Mouse (Mus musculus) liver, embryonic 16.5 days (tissue): ENCODE results near the gene Atf3. TPM values are rescaled to one million over a fixed set of nuclear protein-coding genes. Genes with fewer than 3 reads are reported as not detected.

Experiments used
- ATAC-seq: fragments of 200-750 bp; cut with Nextera tagmentation; 2 replicates; pipeline ENCODE4 v1.8.0; 2017; ENCODE audit warnings: low read depth, mild to moderate bottlenecking, moderate number of reproducible peaks, moderate library complexity
- H3K27ac ChIP-seq: fragments of 300-500 bp; sonication (generic); 2 replicates; pipeline ENCODE4 v1.5.1; 2014; ENCODE audit warnings: mild to moderate bottlenecking, low read length
- H3K27me3 ChIP-seq: fragments of 300-500 bp; sonication (generic); 2 replicates; pipeline ENCODE4 v1.6.1; 2014; ENCODE audit warnings: low read depth, low read length, mixed read lengths; ENCODE audit not compliant: control insufficient read depth, insufficient read depth
- H3K36me3 ChIP-seq: fragments of 300-500 bp; sonication (generic); 2 replicates; pipeline ENCODE4 v1.6.1; 2014; ENCODE audit warnings: mild to moderate bottlenecking; ENCODE audit not compliant: control insufficient read depth, insufficient read depth
- H3K4me1 ChIP-seq: fragments of 300-500 bp; sonication (generic); 2 replicates; pipeline ENCODE4 v1.6.1; 2014; ENCODE audit warnings: low read depth, low read length, mixed read lengths; ENCODE audit not compliant: control insufficient read depth
- H3K4me2 ChIP-seq: fragments of 300-500 bp; sonication (generic); 2 replicates; pipeline ENCODE4 v1.6.1; 2014; ENCODE audit warnings: low read depth, low read length, mixed read lengths
- H3K4me3 ChIP-seq: fragments of 300-500 bp; sonication (generic); 2 replicates; pipeline ENCODE4 v1.5.1; 2014; ENCODE audit warnings: low read depth, mild to moderate bottlenecking, low read length
- H3K9ac ChIP-seq: fragments of 300-500 bp; sonication (generic); 2 replicates; pipeline ENCODE4 v1.6.1; 2014; ENCODE audit warnings: low read depth, low read length
- H3K9me3 ChIP-seq: fragments of 300-500 bp; sonication (generic); replicated peaks from 2 replicates; pipeline ENCODE4 v1.6.1; 2016; ENCODE audit warnings: low read length; ENCODE audit not compliant: control insufficient read depth
- WGBS: fragments of 180-500 bp; shearing (Covaris S2); extraction: QIAGEN DNeasy Blood & Tissue Kit; methylation state at CpG from one replicate; pipeline ENCODE4 v1.1.7; 2014; ENCODE audit not compliant: insufficient replicate concordance; 5-methylcytosine and 5-hydroxymethylcytosine counted together
- polyA plus RNA-seq: library from polyadenylated mRNA; unstranded; fragments of >200 nt; fragmentation: Nextera tagmentation; extraction: Ambion mirVana; gene quantifications from 2 replicates; pipeline ENCODE4 v1.2.1, GENCODE M21; 2015

The Atf3 gene
- 1.5 and 1.9 TPM in 2 replicates for polyA plus RNA-seq

DNA sequence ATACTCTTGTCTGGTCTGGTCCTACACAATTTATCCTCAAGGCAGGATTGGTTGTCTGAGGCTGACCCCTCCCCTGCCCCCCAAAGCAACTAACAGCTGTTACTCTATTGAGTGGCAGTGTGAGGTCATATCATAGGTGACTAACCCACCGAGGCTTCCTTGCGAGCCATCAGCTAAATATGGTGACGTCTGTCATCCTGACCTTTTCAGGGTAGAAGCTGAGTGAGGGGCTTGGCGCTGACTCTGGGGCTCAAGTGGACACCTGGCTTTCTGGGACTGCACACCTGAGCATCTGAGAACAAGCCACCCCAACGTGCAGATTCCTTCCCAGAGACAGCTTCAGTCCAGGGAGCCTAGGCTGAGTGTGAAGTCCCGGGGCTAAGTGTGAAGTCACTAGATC lies at the start of gene Atf3:
Atf3 (minus strand) TSS at position 101 of the 400 bp plus-strand sequence.
- ATAC-seq: no peak
- Histone ChIP-seq H3K4me3 (no peak within 1 kb of the TSS), H3K9me3 (no peaks in the 10 kb centered on the region), H3K4me2 (no peak within 1 kb of the TSS), H3K27ac (no peak within 1 kb of the TSS), H3K36me3 (no peaks in the 10 kb centered on the region), H3K27me3 (peaks cover 23% of the 10 kb centered on the region), H3K4me1 (no peaks in the 10 kb centered on the region), H3K9ac (no peak within 1 kb of the TSS)
- WGBS: 44% methylated on average over 6 of the region's 6 CpGs

DNA sequence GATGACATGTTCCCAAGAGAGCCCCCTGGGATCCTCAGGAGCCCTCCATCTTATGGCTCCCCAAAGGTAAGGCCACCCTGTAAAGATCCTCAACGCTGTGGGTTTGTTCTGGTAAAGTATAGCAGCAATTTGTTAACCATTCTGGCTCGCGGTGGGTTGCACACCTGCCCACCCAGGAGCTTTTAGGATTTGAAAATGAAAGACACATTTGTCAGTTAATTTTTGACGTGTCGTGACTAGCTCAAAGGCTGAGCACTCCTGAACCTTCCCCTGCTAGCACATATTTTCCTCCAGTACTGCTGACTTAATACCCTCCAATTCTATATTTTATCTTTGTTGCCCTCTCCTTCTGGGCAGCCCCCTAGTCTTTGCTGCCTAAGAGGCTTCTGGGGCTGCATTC lies 49.3 kb upstream of the Atf3 start:
- no peaks in the 10 kb centered on the region for H3K36me3 ChIP-seq
- H3K9me3 ChIP-seq: no peaks in the 10 kb centered on the region
- H3K9ac ChIP-seq: no peak overlapping the region
- 72% methylated on average over 5 of the region's 5 CpGs for WGBS
- H3K27me3 ChIP-seq: no peaks in the 10 kb centered on the region
- H3K27ac ChIP-seq: no peak overlapping the region
- no peak overlapping the region for H3K4me2 ChIP-seq
- no peak for ATAC-seq
- H3K4me1 ChIP-seq: peaks cover 4% of the 10 kb centered on the region; the same call in 1 of the 2 replicates
- no peak overlapping the region for H3K4me3 ChIP-seq

DNA sequence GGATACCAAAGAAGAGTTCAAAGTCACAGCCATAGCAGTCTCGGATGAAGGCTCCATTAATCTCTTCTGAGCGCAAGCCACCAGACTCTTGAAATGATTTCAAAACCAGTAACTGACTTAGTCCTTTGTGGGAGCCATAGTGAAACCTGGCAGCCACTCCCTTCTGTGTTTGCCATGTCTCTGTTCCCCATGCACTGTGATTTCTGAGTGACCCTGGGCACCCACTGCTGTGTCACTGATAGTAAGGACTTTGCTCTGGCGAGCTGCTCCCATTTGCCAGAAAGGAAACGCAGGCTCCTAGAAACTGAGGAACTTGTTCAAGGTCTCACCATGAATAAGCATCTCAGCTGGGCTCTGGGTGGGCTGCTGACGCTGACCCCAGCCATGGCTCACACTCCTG lies 45.6 kb upstream of the Atf3 start:
- Histone ChIP-seq H3K27ac (no peak overlapping the region), H3K4me1 (peaks cover 4% of the 10 kb centered on the region; the same call in 1 of the 2 replicates), H3K9ac (no peak overlapping the region), H3K27me3 (no peaks in the 10 kb centered on the region), H3K4me3 (no peak overlapping the region), H3K9me3 (no peaks in the 10 kb centered on the region), H3K4me2 (no peak overlapping the region), H3K36me3 (no peaks in the 10 kb centered on the region)
- WGBS: 58% methylated on average over 5 of the region's 5 CpGs
- no peak for ATAC-seq

DNA sequence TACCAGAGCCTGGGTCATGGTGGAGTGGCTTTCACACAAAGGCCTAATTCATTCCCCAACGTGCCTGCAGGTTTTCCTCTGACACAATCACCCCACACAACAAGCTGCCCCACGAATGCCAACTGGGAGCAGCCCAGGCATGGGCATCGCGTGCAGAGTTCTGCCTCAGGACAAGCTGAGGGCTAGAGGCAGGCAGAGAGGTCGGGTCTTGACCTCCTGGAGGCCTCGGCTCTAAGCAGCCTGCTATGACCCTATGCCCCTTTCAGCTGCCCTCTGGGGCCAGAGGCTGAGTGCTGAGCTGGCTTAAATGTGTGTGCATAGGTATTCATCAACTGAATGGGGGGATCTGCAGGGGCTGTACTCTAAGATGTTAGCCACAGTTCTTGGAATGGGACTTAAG lies 44.0 kb upstream of the Atf3 start:
- no peak overlapping the region for H3K4me3 ChIP-seq
- no peaks in the 10 kb centered on the region for H3K27me3 ChIP-seq
- H3K9ac ChIP-seq: no peak overlapping the region
- 42% methylated on average over 6 of the region's 6 CpGs for WGBS
- no peaks in the 10 kb centered on the region for H3K9me3 ChIP-seq
- H3K27ac ChIP-seq: no peak overlapping the region
- H3K36me3 ChIP-seq: no peaks in the 10 kb centered on the region
- no peak for ATAC-seq
- H3K4me1 ChIP-seq: peaks cover 7% of the 10 kb centered on the region; the same call in 1 of the 2 replicates
- H3K4me2 ChIP-seq: no peak overlapping the region

DNA sequence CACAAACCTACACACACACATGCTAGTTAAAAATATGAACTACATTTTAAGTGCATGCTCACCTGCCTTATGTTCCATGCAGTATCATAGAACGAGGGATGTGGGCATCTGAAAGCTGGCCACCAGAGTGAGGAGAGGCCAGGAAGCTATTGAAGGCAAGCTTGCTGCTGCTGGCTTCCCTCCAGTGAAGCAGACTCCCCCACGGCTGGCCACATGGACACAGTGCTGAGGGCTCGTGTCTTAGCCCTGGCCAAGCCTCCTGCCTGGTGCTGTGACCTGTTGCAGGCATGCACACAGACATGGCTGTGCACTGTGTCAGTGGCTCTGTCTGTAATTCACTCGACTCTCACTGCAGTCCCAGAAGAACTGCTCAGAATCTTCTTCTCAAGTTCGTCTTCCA lies 41.8 kb upstream of the Atf3 start:
- Histone ChIP-seq H3K4me3 (no peak overlapping the region), H3K9me3 (no peaks in the 10 kb centered on the region), H3K27me3 (no peaks in the 10 kb centered on the region), H3K27ac (no peak overlapping the region), H3K36me3 (no peaks in the 10 kb centered on the region), H3K4me1 (peaks cover 6% of the 10 kb centered on the region; the same call in 1 of the 2 replicates), H3K9ac (no peak overlapping the region), H3K4me2 (no peak overlapping the region)
- WGBS: 25% methylated on average over 5 of the region's 5 CpGs
- no peak for ATAC-seq

DNA sequence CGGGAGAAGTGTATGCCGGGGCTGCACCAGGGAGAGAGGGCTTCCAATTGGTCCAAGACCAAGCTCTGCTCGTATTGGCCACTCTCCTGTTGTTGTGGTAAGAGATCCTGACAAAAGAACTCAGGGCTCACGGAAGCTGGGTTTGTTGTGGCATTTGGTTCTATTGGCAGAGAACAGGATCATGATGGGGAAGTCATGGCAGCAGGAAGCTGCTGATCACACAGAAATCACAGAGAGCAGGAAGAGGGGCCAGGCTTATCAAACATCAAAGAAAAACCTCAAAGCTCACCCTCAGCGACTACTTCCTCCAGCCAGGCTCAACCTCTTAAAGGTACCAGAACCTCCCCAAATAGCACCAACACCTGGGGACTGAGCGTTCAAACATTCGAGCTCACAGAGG lies 41.3 kb upstream of the Atf3 start:
- 8% methylated on average over 7 of the region's 7 CpGs for WGBS

DNA sequence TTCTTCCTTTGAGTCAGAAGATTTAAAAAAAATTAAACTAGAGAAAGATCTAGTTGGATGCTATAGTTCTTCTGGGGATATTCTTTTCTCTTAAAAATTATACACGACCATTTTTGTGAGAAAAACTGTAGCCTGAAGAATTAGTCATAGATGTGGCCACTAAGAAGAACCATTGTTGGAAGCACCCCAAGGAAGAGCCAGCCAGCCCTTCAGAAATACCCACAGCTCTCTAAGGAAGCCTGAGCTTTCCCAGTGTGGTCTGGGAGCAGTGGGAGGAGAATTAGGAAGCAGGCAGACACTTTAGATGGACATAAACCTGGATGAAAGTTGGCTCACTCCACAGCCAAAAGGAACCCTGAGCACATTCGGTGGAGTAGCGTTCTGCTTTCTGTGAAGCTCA lies 40.7 kb upstream of the Atf3 start:
- no peak for ATAC-seq
- no peak overlapping the region for H3K4me2 ChIP-seq
- no peaks in the 10 kb centered on the region for H3K36me3 ChIP-seq
- no peaks in the 10 kb centered on the region for H3K27me3 ChIP-seq
- H3K9ac ChIP-seq: no peak overlapping the region
- no peaks in the 10 kb centered on the region for H3K9me3 ChIP-seq
- WGBS: 29% methylated on average over 3 of the region's 3 CpGs
- peaks cover 4% of the 10 kb centered on the region; the same call in 1 of the 2 replicates for H3K4me1 ChIP-seq
- H3K4me3 ChIP-seq: no peak overlapping the region
- no peak overlapping the region for H3K27ac ChIP-seq

More for the DNA sequence above, 41.3 kb upstream of the Atf3 start:
- no peaks in the 10 kb centered on the region for H3K9me3 ChIP-seq
- ATAC-seq: no peak
- no peak overlapping the region for H3K9ac ChIP-seq
- H3K4me1 ChIP-seq: peaks cover 6% of the 10 kb centered on the region; the same call in 1 of the 2 replicates
- H3K36me3 ChIP-seq: no peaks in the 10 kb centered on the region
- no peaks in the 10 kb centered on the region for H3K27me3 ChIP-seq
- H3K4me3 ChIP-seq: no peak overlapping the region
- H3K27ac ChIP-seq: no peak overlapping the region
- H3K4me2 ChIP-seq: no peak overlapping the region

DNA sequence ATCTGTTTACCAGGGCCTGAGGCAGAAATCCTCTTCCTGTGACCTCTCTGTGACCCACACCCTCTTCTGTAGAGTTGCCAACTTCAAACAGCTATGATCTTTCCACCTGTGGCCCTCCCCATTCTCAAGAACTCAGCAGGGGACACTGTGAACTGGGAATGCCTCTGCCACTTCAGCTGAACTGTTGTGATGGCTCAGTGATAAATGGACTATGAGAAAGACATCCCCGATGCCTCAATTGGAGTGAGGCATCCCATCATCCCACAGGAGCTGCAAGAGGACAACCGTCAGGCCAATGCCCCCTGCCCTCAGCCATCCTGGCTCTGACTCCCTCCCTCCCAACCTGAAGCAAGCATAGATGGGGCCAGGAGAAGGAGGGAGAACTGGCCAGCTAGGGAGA lies 40.1 kb upstream of the Atf3 start:
- no peak for ATAC-seq
- peaks cover 4% of the 10 kb centered on the region; the same call in 1 of the 2 replicates for H3K4me1 ChIP-seq
- WGBS: 59% methylated on average over 2 of the region's 2 CpGs
- H3K27ac ChIP-seq: no peak overlapping the region
- no peak overlapping the region for H3K4me2 ChIP-seq
- H3K4me3 ChIP-seq: no peak overlapping the region
- H3K9me3 ChIP-seq: no peaks in the 10 kb centered on the region
- H3K27me3 ChIP-seq: no peaks in the 10 kb centered on the region
- no peak overlapping the region for H3K9ac ChIP-seq
- H3K36me3 ChIP-seq: no peaks in the 10 kb centered on the region

DNA sequence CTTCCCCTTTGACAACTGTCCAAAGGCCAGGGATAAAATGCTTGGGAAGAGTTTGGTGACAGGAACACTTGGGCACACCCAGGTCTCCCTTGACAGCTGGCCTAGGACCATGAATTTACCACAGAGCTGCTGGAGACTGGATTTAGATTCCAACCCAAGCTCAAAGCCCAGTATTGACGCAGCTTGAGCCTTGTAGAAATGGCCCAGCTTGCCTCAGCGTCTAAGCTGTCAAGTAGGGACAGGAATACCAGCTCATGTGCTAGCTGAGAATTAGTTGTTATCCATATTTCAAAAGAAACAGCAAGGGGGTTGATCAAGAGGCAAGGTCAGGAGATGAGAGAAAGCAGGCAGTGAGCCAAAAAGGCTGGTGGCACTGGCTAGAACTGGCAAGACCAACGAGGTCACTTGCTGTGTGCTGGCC lies 39.5 kb upstream of the Atf3 start:
- 51% methylated on average over 3 of the region's 3 CpGs for WGBS
- Histone ChIP-seq H3K27ac (no peak overlapping the region), H3K4me2 (no peak overlapping the region)

More for the DNA sequence above, 39.5 kb upstream of the Atf3 start:
- no peaks in the 10 kb centered on the region for H3K27me3 ChIP-seq
- peaks cover 4% of the 10 kb centered on the region; the same call in 1 of the 2 replicates for H3K4me1 ChIP-seq
- no peaks in the 10 kb centered on the region for H3K9me3 ChIP-seq
- no peak for ATAC-seq
- H3K36me3 ChIP-seq: no peaks in the 10 kb centered on the region
- H3K4me3 ChIP-seq: no peak overlapping the region
- H3K9ac ChIP-seq: no peak overlapping the region
